Mouse (Mus musculus) testis, postnatal 14 days (tissue): ENCODE data around the gene 1700029P11Rik.
A peak's percentile ranks its signal among the peaks of the same experiment; 100 is the strongest.

Source experiments
- DNase-seq: peaks from one replicate; pipeline ENCODE4 v3.0.0; 2021; ENCODE audit warnings: low spot score

Gene 1700029P11Rik

GRCm38 (mm10) chr15:82015392-82016100, 35.2 kb downstream of the 1700029P11Rik start:
- peak; percentile 21 for DNase-seq

GRCm38 (mm10) chr15:82016101-82016808, 35.9 kb downstream of the 1700029P11Rik start:
- peak; percentile 99 for DNase-seq

GRCm38 (mm10) chr15:82016830-82017229, 36.5 kb downstream of the 1700029P11Rik start:
- DNase-seq = no peak

- no peak for DNase-seq
Observed at GRCm38 (mm10) chr15:82017461-82017860, 37.1 kb downstream of the 1700029P11Rik start.

- no peak for DNase-seq
Observed at GRCm38 (mm10) chr15:82019288-82019687, 38.9 kb downstream of the 1700029P11Rik start.

- no peak for DNase-seq
Observed at GRCm38 (mm10) chr15:82022535-82023088, 42.3 kb downstream of the 1700029P11Rik start.

DNA sequence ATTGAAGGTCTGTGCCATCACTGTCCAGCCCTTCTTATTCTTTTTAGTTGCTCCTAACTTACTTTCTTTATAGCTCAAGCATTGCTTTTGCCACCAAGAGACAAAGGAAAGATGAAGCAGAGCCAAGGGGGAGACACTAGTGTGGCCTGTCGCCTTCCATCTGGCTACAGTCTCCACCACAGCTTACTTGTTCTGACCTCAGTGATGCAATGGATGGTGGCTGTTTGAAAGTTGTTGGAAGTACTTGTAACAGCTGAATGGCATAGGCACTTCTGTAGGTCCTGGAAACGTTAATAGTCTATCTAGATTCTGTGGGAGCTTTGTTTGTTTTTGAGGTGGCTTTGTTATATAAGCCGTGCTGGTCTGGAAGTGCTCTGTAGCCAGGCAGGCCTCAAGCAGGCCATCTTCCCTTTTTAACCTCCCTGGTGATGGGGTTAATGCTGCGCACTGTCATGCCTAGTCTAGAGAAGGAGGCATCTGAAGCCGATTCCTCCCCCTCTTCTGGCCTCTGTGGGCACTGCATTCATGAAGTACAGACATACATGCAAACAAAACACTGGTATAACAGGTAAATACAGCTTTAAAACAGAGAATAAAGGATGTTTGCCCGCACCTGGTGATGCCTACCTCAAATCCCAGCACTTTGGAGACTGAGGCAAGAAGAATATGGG, 43.8 kb downstream of the 1700029P11Rik start:
- no peak for DNase-seq

DNA sequence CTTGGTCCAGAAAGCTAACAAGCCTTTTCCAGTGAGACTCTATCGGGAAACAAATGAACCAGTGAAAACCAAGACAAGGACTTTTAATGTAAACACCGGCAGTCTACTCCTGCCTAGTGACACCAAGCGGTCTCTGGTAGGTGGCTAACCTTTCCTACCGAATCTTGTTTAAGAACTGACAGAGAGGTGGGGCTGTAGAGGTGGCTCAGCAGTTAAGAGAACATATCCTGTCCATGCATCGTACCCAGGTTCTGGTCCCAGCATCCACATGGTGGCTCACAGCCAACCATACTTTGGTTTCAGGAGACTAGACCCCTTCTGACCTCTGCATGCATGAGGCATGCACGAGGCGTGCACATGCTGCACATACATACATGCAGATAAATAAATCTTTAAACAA, 46.9 kb downstream of the 1700029P11Rik start:
- DNase-seq = no peak

- no peak for DNase-seq
Observed at GRCm38 (mm10) chr15:82027726-82028125, 47.4 kb downstream of the 1700029P11Rik start.
